Mouse (Mus musculus) bone marrow macrophage, adult 2 months (primary cell): ENCODE data around the gene Ccdc92.

Source experiments
- CTCF ChIP-seq: IDR thresholded peaks from 2 replicates; pipeline ENCODE4 v1.5.1; 2012; ENCODE audit warnings: low read depth, mild to moderate bottlenecking, low read length, moderate library complexity
- POLR2A ChIP-seq: IDR thresholded peaks from 2 replicates; pipeline ENCODE4 v1.6.1; 2012; ENCODE audit warnings: mild to moderate bottlenecking, low read depth, low read length, borderline replicate concordance

DNA sequence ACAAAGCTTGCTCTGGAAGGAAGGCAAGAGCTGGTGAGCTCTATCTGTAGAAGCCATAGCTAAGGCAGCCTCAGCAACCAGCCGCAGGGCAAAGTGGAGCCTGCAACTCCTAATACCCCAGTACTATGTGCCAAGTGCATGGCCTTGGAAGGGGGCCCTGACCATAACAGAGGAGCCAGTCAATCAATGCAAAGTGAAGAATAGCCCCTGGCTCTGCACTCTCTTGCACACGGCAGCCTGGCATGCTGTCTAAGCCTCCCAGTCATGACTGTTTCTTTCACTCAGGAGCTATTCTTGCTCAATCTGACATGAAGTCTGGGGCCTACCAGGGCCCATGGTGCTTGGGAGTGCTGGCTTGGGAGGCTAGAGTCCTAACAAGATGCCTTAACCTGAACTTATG is 21.6 kb downstream of the Ccdc92 start:
- TF ChIP-seq POLR2A (no peak), CTCF (no peak)
